Mouse (Mus musculus) ovary, adult 10 weeks (tissue): ENCODE results near the gene Ap2a2. TPM values are rescaled to one million over a fixed set of nuclear protein-coding genes. Genes with fewer than 3 reads are reported as not detected.

Source experiments
- polyA plus RNA-seq: library from polyadenylated mRNA; stranded (reverse); fragments of 350-450 nt; fragmentation: Illumina TruSeq; extraction: RNeasy Lipid Tissue Mini Kit (QIAGEN cat#74804); gene quantifications from one replicate; pipeline ENCODE4 v1.2.3, GENCODE M21; 2014

The Ap2a2 gene
- polyA plus RNA-seq, result 72.3 TPM

DNA sequence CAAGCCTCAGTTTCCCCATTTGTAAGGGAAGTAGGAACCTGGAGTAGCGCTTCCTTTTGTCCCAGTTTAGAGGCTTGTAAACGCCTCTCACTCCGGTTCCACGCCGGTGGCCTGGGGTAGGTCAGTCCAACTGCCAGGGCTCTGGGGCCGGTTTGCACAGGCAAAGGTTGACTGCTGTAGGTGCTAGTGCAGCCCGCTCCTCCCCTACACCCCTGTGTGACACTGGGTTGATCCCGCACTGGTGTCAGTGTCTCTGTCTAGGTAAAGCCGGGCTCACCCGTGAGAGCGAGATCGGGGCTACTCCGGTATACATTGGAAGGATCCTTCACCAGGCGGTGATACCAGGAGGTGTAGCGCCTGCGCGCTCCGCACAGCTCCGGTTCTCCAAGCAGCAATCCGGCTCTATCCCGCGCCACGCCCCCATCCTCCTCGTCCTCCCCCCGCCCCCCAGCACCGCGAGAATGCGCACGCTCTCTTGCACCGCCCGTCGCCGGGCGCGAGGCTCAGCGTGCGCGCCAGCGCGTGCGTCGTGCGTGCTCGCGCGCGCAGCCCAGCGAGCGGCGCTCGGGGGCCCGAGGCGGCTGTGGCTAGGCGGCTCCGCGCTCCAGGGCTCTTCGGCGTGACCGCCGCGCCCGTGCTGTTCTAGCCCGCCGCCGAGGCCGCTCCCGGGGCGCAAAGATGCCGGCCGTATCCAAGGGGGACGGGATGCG, at the start of gene Ap2a2:
Gene Ap2a2, plus strand, starts transcription at position 492 of the 710 bp plus-strand sequence.

DNA sequence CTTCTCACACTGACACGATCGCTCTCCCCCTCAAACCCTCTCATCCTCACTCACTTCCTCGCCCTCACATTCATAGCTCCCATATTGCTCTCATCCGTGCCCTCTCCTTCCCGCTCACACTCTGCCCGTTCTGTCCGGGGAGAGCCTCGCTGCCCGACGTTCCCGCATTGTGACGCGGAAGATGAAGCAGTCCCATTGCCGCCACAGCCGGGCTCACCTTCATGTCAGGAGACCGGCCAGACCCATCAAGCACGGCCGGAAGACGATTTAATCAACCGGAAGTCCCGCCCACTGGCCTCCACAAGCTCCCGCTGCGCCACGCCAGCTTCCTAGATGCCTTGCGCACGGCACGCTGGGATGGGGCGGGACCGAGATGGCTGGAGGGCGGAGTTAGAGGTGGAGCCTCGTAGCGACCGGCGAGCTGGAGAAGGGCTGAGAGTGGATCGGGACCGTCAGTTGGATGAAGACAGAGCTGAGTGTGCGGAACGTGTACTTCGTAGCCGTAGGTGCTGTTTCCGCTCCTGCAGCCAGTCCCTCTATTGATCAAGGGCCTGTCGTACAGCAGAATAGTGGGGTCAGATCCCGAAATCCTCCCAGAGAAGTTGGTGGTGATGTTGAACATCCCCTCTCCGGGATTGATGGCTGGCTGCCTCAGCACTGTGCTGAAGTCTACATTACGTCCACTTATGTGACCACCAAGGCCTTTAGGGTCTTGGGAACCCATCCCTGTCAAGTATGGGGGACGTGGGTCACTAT, 22.2 kb upstream of the Ap2a2 start, which contains the start of gene Chid1:
Gene Chid1, minus strand, starts transcription at position 302 of the 756 bp plus-strand sequence.

Other genes starting within 250 kb of the Ap2a2 start
- gene Deaf1, start 234.5 kb upstream of the Ap2a2 start, polyA plus RNA-seq, result 1.5 TPM
- gene Tmem80, start 234.4 kb upstream of the Ap2a2 start, polyA plus RNA-seq, result 9.4 TPM
- gene Eps8l2, start 223.3 kb upstream of the Ap2a2 start, polyA plus RNA-seq, result not detected
- 7.8 TPM for gene Taldo1, start 170.0 kb upstream of the Ap2a2 start, polyA plus RNA-seq
- gene Gatd1, start 148.0 kb upstream of the Ap2a2 start, polyA plus RNA-seq, result 15.2 TPM
- gene Cend1, start 132.7 kb upstream of the Ap2a2 start, polyA plus RNA-seq, result not detected
- 0.46 TPM for gene Slc25a22, start 124.3 kb upstream of the Ap2a2 start, polyA plus RNA-seq
- not detected for gene Pidd1, start 118.1 kb upstream of the Ap2a2 start, polyA plus RNA-seq
- gene Rplp2, start 114.8 kb upstream of the Ap2a2 start, polyA plus RNA-seq, result 15.0 TPM
- 1.3 TPM for gene Pnpla2, start 107.0 kb upstream of the Ap2a2 start, polyA plus RNA-seq
- not detected for gene Cracr2b, start 101.1 kb upstream of the Ap2a2 start, polyA plus RNA-seq
- gene Cd151, start 94.8 kb upstream of the Ap2a2 start, polyA plus RNA-seq, result 45.2 TPM
- 2.4 TPM for gene Polr2l, start 87.0 kb upstream of the Ap2a2 start, polyA plus RNA-seq
- gene Tspan4, start 86.9 kb upstream of the Ap2a2 start, polyA plus RNA-seq, result 6.2 TPM
- gene Chid1, start 22.3 kb upstream of the Ap2a2 start, polyA plus RNA-seq, result 3.6 TPM
- not detected for gene Muc6, start 93.1 kb downstream of the Ap2a2 start, polyA plus RNA-seq
- gene Muc2, start 128.2 kb downstream of the Ap2a2 start, polyA plus RNA-seq, result not detected
- 0.09 TPM for gene Muc5ac, start 226.8 kb downstream of the Ap2a2 start, polyA plus RNA-seq